Mouse (Mus musculus): ENCODE data around the gene Vmn2r22. TPM values are rescaled to one million over a fixed set of nuclear protein-coding genes. Genes with fewer than 3 reads are reported as not detected.
"Not testable (repeated sequence)": the region's sequence is repeated elsewhere in the genome, so short reads cannot be mapped to it uniquely, and the experiment has no call there.

The Vmn2r22 gene
- not detected for total RNA-seq (2018; cell fraction: chromatin; rRNA removed)
- total RNA-seq (2018; cell fraction: cytosol; rRNA removed), result not detected
- not detected for total RNA-seq (2018; cell fraction: nucleus; rRNA removed)
- polyA plus RNA-seq (2018), result not detected in 3 replicates

DNA sequence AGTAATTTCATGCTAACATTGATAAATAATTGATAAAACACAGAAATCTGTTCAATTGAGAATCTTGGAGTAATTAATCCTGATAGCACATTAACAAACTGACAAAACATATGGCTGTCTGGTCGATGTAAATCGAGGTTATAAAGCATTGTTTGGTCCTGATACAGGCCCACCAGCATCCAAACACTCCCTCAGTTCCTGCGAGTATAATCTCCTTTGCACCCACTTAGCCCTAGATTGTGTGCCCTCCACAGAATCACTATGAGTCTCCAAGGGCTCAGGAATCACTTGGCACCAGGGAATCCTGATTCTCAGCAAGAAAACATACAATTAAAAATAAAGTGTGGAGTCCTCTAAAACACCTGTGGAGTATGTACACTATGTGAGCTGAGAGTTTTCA lies at the start of gene Vmn2r22:
TSS of gene Vmn2r22 (minus strand) at position 101 of the 400 bp plus-strand sequence.
- not testable (repeated sequence) for H3K79me2 ChIP-seq (ENCODE audit: inconsistent target); H3K27ac ChIP-seq; H3K4me3 ChIP-seq (ENCODE audit: inconsistent target); H3K36me3 ChIP-seq (ENCODE audit: inconsistent target)
- WGBS (ENCODE audit: missing documents), result 71% methylated on average over 3 of the region's 3 CpGs

DNA sequence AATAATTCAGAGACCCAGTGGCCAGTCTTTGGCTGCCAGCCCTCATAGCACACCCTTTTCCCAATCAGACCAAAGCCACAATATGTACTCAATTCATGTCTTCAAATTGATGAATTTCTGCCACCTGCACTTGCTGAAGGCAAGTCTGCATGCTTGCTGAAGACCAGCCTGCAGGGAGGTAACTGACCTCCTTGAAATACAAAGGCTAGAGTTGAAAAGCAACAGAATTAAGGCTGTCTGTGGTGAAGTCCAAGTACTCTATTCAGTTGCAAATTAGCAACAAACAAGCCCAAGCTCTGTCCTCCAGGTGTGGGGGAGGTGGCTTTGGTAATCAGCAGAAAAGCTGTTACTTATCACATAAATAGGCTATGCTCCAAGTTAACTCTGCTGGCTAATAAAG lies 46.7 kb upstream of the Vmn2r22 start:
- Histone ChIP-seq H3K79me2 (ENCODE audit: inconsistent target) (no peaks in the 10 kb centered on the region), H3K4me3 (ENCODE audit: inconsistent target) (no peak overlapping the region), H3K27ac (no peak overlapping the region), H3K36me3 (ENCODE audit: inconsistent target) (no peaks in the 10 kb centered on the region)

DNA sequence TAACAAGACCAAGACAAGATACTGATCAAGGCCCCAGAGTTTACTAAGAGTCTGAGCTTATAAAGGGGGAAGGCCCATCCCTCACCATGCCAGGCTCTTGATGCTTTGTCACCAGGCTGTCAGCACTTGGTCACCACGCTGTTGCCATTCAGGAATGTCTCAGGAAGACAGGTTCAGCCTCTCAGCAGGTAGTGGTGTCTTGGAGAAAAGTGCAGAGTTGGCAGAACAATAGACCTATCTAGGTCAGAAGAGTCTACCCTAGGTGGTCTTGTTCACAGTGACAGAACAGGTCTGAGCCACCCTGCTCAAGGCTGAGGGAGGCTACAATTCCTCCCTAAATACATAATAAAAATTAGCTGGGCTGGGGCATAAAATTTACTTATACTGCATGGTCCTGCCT lies 46.1 kb upstream of the Vmn2r22 start:
- 88% methylated on average over 1 of the region's 1 CpGs for WGBS (ENCODE audit: missing documents)
- H3K79me2 ChIP-seq (ENCODE audit: inconsistent target); H3K4me3 ChIP-seq (ENCODE audit: inconsistent target); H3K27ac ChIP-seq; H3K36me3 ChIP-seq (ENCODE audit: inconsistent target): not testable (repeated sequence)

DNA sequence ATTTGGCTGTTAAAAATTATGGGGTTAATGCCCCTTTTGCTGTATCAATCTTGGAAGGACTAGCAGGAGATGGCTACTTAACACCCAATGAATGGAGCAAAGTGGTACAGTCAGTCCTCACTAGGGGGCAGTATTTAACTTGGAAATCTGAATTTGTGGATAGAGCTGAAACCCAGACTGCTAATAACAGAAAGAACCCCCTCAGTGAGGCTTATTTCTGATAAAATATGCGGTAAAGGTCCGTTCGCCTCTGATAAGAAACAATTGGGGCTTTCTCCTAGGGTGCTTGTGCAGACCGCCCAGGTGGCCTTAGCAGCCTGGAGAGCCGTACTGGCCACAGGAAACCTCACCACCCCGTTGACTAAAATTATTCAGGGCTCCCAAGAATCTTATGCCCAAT lies 6.5 kb upstream of the Vmn2r22 start:
- 49% methylated on average over 6 of the region's 6 CpGs for WGBS (ENCODE audit: missing documents)

DNA sequence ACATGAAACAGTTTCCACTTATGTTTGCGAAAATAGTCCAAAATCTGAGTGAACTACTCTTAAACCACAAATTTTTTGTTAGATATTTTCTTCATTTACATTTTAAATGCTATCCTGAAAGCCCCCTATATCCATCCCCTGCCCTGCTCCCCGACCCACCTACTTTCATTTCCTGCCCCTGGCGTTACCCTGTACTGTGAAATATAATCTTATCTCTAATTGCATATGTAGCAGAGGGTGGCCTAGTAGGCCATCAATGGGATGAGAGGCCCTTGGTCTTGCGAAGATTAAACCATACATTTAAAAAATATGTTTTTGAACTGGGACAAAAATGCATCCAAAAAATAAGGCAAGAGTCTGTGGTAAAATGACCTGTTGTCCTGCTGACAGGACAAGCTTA lies 11.1 kb downstream of the Vmn2r22 start:
- not testable (repeated sequence) for H3K27ac ChIP-seq; H3K79me2 ChIP-seq (ENCODE audit: inconsistent target); H3K4me3 ChIP-seq (ENCODE audit: inconsistent target); H3K36me3 ChIP-seq (ENCODE audit: inconsistent target)
- 79% methylated on average over 4 of the region's 4 CpGs for WGBS (ENCODE audit: missing documents)

More for the DNA sequence above, 6.5 kb upstream of the Vmn2r22 start:
- Histone ChIP-seq H3K79me2 (ENCODE audit: inconsistent target) (no peaks in the 10 kb centered on the region), H3K4me3 (ENCODE audit: inconsistent target) (no peak overlapping the region), H3K27ac (no peak overlapping the region), H3K36me3 (ENCODE audit: inconsistent target) (no peaks in the 10 kb centered on the region)

DNA sequence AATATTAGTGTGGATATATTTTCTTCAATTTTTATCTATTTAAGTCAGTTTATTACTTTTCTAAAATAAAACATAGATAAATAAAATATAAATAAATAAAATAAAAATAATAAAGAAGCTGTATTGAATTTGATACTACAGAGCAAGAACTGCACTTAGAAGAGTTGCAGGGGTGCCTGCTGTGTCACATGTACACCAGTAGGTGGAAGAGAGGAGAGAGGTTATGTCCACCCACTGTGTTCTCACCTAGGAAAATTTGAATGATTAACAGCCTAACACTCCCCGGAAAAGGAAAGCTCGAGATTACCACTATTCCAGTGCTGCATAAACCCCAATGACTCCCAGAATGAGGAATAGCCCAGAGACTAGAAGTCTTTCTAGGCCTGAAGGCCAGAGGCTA lies 26.7 kb downstream of the Vmn2r22 start:
- not testable (repeated sequence) for H3K79me2 ChIP-seq (ENCODE audit: inconsistent target); H3K4me3 ChIP-seq (ENCODE audit: inconsistent target); H3K36me3 ChIP-seq (ENCODE audit: inconsistent target); H3K27ac ChIP-seq
- no CpG with 5 or more reads among the region's 2 CpGs for WGBS (ENCODE audit: missing documents)

DNA sequence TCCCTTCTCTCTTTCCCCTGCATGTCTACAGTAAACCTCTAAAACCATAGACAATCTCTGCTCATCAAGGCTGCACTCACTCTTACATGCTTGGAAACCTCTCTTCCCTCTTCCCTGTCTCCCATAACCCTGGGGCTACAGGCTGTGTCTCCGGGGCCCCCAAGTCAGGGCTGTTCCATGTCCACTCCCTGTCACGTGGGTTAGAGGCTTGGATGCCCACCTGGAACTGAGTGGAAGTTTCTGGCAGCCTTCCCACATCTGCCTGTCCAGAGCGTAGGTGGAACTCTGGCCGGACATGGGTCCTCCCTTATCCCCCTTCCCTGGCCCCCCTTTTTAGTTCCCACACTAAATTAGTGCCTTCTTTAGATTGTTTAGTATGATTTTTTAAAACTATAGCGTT lies 62.2 kb downstream of the Vmn2r22 start:
- not testable (repeated sequence) for H3K36me3 ChIP-seq (ENCODE audit: inconsistent target); H3K27ac ChIP-seq; H3K4me3 ChIP-seq (ENCODE audit: inconsistent target); H3K79me2 ChIP-seq (ENCODE audit: inconsistent target)
- WGBS (ENCODE audit: missing documents), result no CpG with 5 or more reads among the region's 5 CpGs

DNA sequence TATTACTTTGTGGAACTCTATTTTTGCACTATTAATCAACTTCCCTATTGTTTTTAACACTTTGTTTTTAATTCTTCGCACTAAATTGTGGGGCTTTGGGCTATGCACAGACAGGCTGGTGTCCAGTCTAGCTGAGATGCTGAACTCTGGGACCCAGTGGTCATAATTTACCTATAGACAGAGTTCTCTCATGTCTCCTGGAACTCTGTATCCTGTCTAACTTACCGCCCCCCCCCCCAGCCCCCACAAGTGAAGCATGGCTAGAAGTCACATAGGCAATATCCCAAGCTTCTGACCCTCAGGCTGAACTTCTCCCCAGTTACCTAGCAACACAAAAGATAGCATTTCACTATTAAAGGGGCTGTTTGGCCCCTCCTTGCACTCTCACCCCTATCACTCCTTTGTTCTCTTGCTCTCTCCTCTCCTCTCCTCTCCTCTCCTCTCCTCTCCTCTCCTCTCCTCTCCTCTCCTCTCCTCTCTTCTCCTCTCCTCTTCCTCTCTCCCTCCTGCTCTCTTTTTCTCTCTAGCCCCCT lies 62.7 kb downstream of the Vmn2r22 start:
- H3K79me2 ChIP-seq (ENCODE audit: inconsistent target); H3K4me3 ChIP-seq (ENCODE audit: inconsistent target); H3K27ac ChIP-seq; H3K36me3 ChIP-seq (ENCODE audit: inconsistent target): not testable (repeated sequence)
- no CpG with 5 or more reads among the region's 2 CpGs for WGBS (ENCODE audit: missing documents)

DNA sequence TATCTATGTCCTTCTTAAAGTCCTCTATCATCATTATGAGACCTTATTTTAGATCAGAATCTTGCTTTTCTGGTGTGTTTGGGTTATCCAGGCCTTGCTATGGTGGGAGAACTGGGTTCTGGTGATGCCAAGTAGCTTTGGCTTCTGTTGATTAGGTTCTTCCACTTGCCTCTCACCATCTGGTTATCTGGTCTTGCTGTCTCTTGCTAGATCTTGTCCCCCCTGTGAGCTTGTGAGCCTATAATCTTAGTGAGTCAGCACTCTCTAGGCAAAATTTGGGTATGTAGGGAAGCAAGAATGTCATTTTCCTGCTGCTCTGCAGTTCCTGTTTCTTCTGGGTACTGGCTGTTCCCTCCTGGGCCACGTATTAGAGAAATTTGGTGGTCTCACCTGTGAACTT lies 66.5 kb downstream of the Vmn2r22 start:
- H3K79me2 ChIP-seq (ENCODE audit: inconsistent target); H3K27ac ChIP-seq; H3K36me3 ChIP-seq (ENCODE audit: inconsistent target); H3K4me3 ChIP-seq (ENCODE audit: inconsistent target): not testable (repeated sequence)
- no CpG with 5 or more reads among the region's 1 CpGs for WGBS (ENCODE audit: missing documents)

DNA sequence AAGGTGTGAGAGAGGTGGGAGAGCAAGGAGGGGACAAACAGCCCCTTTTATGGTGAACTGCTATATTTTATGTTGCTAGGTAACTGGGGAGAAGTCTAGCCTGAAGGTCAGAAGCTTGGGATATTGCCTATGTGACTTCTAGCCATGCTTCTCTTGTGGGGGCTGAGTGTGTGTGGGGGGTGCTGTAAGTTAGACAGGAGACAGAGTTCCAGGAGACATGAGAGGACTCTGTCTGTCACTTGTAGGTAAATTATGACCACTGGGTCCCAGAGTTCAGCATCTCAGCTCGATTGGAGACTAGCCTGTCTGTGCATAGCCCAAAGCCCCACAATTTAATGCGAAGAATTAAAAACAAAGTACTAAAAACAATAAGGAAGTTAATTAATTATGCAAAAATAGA lies 75.8 kb downstream of the Vmn2r22 start:
- no CpG with 5 or more reads among the region's 2 CpGs for WGBS (ENCODE audit: missing documents)
- not testable (repeated sequence) for H3K79me2 ChIP-seq (ENCODE audit: inconsistent target); H3K4me3 ChIP-seq (ENCODE audit: inconsistent target); H3K27ac ChIP-seq; H3K36me3 ChIP-seq (ENCODE audit: inconsistent target)

Other genes starting within 250 kb of the Vmn2r22 start
- not detected in 3 replicates for gene Vmn2r20, start 232.6 kb downstream of the Vmn2r22 start, polyA plus RNA-seq (2018)
- not detected in 3 replicates for gene Vmn2r21, start 117.3 kb downstream of the Vmn2r22 start, polyA plus RNA-seq (2018)
- not detected in 3 replicates for gene Vmn2r23, start 51.9 kb upstream of the Vmn2r22 start, polyA plus RNA-seq (2018)
- not detected in 3 replicates for gene Vmn2r24, start 128.2 kb upstream of the Vmn2r22 start, polyA plus RNA-seq (2018)
- gene Vmn2r25, start 202.7 kb upstream of the Vmn2r22 start, polyA plus RNA-seq (2018), result not detected in 3 replicates

Data from macrophage (primary cell).